Mouse (Mus musculus): Measurements from ENCODE around the gene Rell1. TPM values are rescaled to one million over a fixed set of nuclear protein-coding genes. Genes with fewer than 3 reads are reported as not detected.
A peak's percentile ranks its signal among the peaks of the same experiment; 100 is the strongest.
"Not testable (repeated sequence)": the region's sequence is repeated elsewhere in the genome, so short reads cannot be mapped to it uniquely, and the experiment has no call there.

The Rell1 gene
- total RNA-seq, 2 experiments from 2014 or later: 10.9 to 11.3 TPM

- no peak for DNase-seq (ENCODE audit: extremely low spot score in 1 of 2, low spot score in 2 of 2)
- TF ChIP-seq CTCF (IDR thresholded peaks at IDR 0.05): no peak
These were observed 52.1 kb downstream of the Rell1 start for GRCm38 (mm10) chr5:63916457-63917139.

GRCm38 (mm10) chr5:63914896-63915295 lies 53.8 kb downstream of the Rell1 start:
- intact Hi-C loops (cut with DNase I): no loop called here
- Histone ChIP-seq H3K4me3 (no peak overlapping the region), H3K27ac (no peak overlapping the region)
- no peak for TF ChIP-seq CTCF (IDR thresholded peaks at IDR 0.05)
- DNase-seq (ENCODE audit: extremely low spot score in 1 of 2, low spot score in 2 of 2): no peak

More at GRCm38 (mm10) chr5:63916457-63917139, 52.1 kb downstream of the Rell1 start:
- intact Hi-C loops (cut with DNase I): no loop called here
- H3K4me3 ChIP-seq: no peak overlapping the region
- H3K27ac ChIP-seq: no peak overlapping the region

- no peak for DNase-seq (ENCODE audit: extremely low spot score in 1 of 2, low spot score in 2 of 2)
These were observed 58.3 kb downstream of the Rell1 start for GRCm38 (mm10) chr5:63910171-63910960.

GRCm38 (mm10) chr5:63907513-63907912 lies 61.2 kb downstream of the Rell1 start:
- intact Hi-C loops (cut with DNase I): loop anchor here (2.0 to 5.0 kb wide), 4 partner anchors 61 to 367 kb away; partner anchors contain the start of genes Pgm2, Rell1 and Tbc1d1
- no peak for TF ChIP-seq CTCF (IDR thresholded peaks at IDR 0.05)
- DNase-seq (ENCODE audit: extremely low spot score in 1 of 2, low spot score in 2 of 2): no peak
- no peak overlapping the region for H3K27ac ChIP-seq
- no peak overlapping the region for H3K4me3 ChIP-seq

More at GRCm38 (mm10) chr5:63910171-63910960, 58.3 kb downstream of the Rell1 start:
- intact Hi-C loops (cut with DNase I): no loop called here
- TF ChIP-seq CTCF (IDR thresholded peaks at IDR 0.05): no peak
- no peak overlapping the region for H3K4me3 ChIP-seq
- no peak overlapping the region for H3K27ac ChIP-seq

- DNase-seq (ENCODE audit: extremely low spot score in 1 of 2, low spot score in 2 of 2): peak; percentile 77 to 90
- intact Hi-C loops (cut with DNase I): loop anchor here (1.0 to 5.0 kb wide), 5 partner anchors 62 to 368 kb away; partner anchors contain the start of genes Pgm2, Rell1 and Tbc1d1
- no peak overlapping the region for H3K4me3 ChIP-seq
- no peak overlapping the region for H3K27ac ChIP-seq
- peak; percentile 99 for TF ChIP-seq CTCF (IDR thresholded peaks at IDR 0.05)
These were observed 62.3 kb downstream of the Rell1 start for GRCm38 (mm10) chr5:63906149-63907093.

GRCm38 (mm10) chr5:63903329-63903728 lies 65.4 kb downstream of the Rell1 start:
- TF ChIP-seq CTCF (IDR thresholded peaks at IDR 0.05): no peak
- H3K4me3 ChIP-seq: no peak overlapping the region
- DNase-seq (ENCODE audit: extremely low spot score in 1 of 2, low spot score in 2 of 2): no peak
- H3K27ac ChIP-seq: no peak overlapping the region
- intact Hi-C loops (cut with DNase I): no loop called here

GRCm38 (mm10) chr5:63897820-63898110 lies 70.9 kb downstream of the Rell1 start:
- no peak for TF ChIP-seq CTCF (IDR thresholded peaks at IDR 0.05)
- DNase-seq (ENCODE audit: extremely low spot score in 1 of 2, low spot score in 2 of 2): no peak
- no peak overlapping the region for H3K27ac ChIP-seq
- H3K4me3 ChIP-seq: no peak overlapping the region
- intact Hi-C loops (cut with DNase I): no loop called here

- DNase-seq (ENCODE audit: extremely low spot score in 1 of 2, low spot score in 2 of 2); H3K4me3 ChIP-seq; intact Hi-C loops (cut with DNase I); H3K27ac ChIP-seq: not testable (repeated sequence)
These were observed 71.5 kb downstream of the Rell1 start for GRCm38 (mm10) chr5:63897001-63897819.

GRCm38 (mm10) chr5:63891912-63892311 lies 76.8 kb downstream of the Rell1 start:
- TF ChIP-seq CTCF (IDR thresholded peaks at IDR 0.05): no peak
- Histone ChIP-seq H3K4me3 (no peak overlapping the region), H3K27ac (no peak overlapping the region)
- no peak for DNase-seq (ENCODE audit: extremely low spot score in 1 of 2, low spot score in 2 of 2)
- intact Hi-C loops (cut with DNase I): no loop called here

GRCm38 (mm10) chr5:63891241-63891640 lies 77.5 kb downstream of the Rell1 start:
- no peak for DNase-seq (ENCODE audit: extremely low spot score in 1 of 2, low spot score in 2 of 2)
- H3K27ac ChIP-seq: no peak overlapping the region
- TF ChIP-seq CTCF (IDR thresholded peaks at IDR 0.05): no peak
- no peak overlapping the region for H3K4me3 ChIP-seq
- intact Hi-C loops (cut with DNase I): no loop called here

GRCm38 (mm10) chr5:63887111-63887510 lies 81.6 kb downstream of the Rell1 start:
- intact Hi-C loops (cut with DNase I): loop anchor here (2.0 to 10.0 kb wide), 2 partner anchors 232 to 992 kb away; no protein-coding TSS in a partner anchor
- TF ChIP-seq CTCF (IDR thresholded peaks at IDR 0.05): peak; percentile 0; the same call in 1 of the 2 replicates
- Histone ChIP-seq H3K4me3 (no peak overlapping the region), H3K27ac (no peak overlapping the region)
- DNase-seq (ENCODE audit: extremely low spot score in 1 of 2, low spot score in 2 of 2): no peak

Data from left cerebral cortex, adult 2 months (tissue).